Mouse (Mus musculus): ENCODE measurements around the gene Hs3st5.

- TF ChIP-seq CTCF (IDR thresholded peaks at IDR 0.05; ENCODE audit: low read depth) (no peak), EP300 (IDR thresholded peaks at IDR 0.05; ENCODE audit: low read depth) (no peak)
Observed at GRCm38 (mm10) chr10:36781641-36782040, 275.0 kb downstream of the Hs3st5 start.

Data from liver, embryonic 14.5 days (tissue).